Mouse (Mus musculus) right cerebral cortex, postnatal 25 days (tissue): ENCODE measurements around the gene Chdh.

Experiments
- DNase-seq: peaks from one replicate; pipeline ENCODE4 v3.0.0; 2022

Gene Chdh

GRCm38 (mm10) chr14:30008733-30009575 lies at the start of gene Chdh, which contains the start of gene Il17rb:
Gene Chdh (plus strand): TSS chr14:30009023.
Gene Il17rb (minus strand): TSS chr14:30008896.
- no peak for DNase-seq

- no peak for DNase-seq
These were observed 41.2 kb upstream of the Chdh start for GRCm38 (mm10) chr14:29967611-29968010.

- peak; percentile 93 for DNase-seq
These were observed 40.6 kb upstream of the Chdh start, which contains the start of gene Selenok for GRCm38 (mm10) chr14:29968075-29968821. Gene Selenok (plus strand): TSS chr14:29968308.

GRCm38 (mm10) chr14:29971446-29971845 lies 37.4 kb upstream of the Chdh start:
- no peak for DNase-seq

GRCm38 (mm10) chr14:29971993-29972392 lies 36.8 kb upstream of the Chdh start:
- no peak for DNase-seq

- DNase-seq, result no peak
These were observed 31.9 kb upstream of the Chdh start for GRCm38 (mm10) chr14:29976927-29977326.

- DNase-seq, result peak; percentile 92
These were observed 30.3 kb upstream of the Chdh start, which contains the start of gene Actr8 for GRCm38 (mm10) chr14:29978254-29979204. Gene Actr8 (plus strand): TSS chr14:29978337.

- DNase-seq, result no peak
These were observed 28.2 kb upstream of the Chdh start for GRCm38 (mm10) chr14:29980447-29981205.

GRCm38 (mm10) chr14:29986096-29986495 lies 22.7 kb upstream of the Chdh start:
- DNase-seq, result no peak

GRCm38 (mm10) chr14:29987276-29987675 lies 21.5 kb upstream of the Chdh start:
- DNase-seq, result no peak

- DNase-seq, result no peak
These were observed 21.1 kb upstream of the Chdh start for GRCm38 (mm10) chr14:29987739-29988138.

- no peak for DNase-seq
These were observed 20.5 kb upstream of the Chdh start for GRCm38 (mm10) chr14:29988337-29988736.

GRCm38 (mm10) chr14:29994976-29995375 lies 13.8 kb upstream of the Chdh start:
- DNase-seq, result no peak

GRCm38 (mm10) chr14:29996000-29996751 lies 12.6 kb upstream of the Chdh start:
- DNase-seq, result no peak

- DNase-seq, result no peak
These were observed 11.5 kb upstream of the Chdh start for GRCm38 (mm10) chr14:29997345-29997744.

GRCm38 (mm10) chr14:29998747-29999474 lies 9.9 kb upstream of the Chdh start:
- DNase-seq, result no peak

- DNase-seq, result no peak
These were observed 9.4 kb upstream of the Chdh start for GRCm38 (mm10) chr14:29999475-29999811.

GRCm38 (mm10) chr14:30009864-30010560 lies 1.2 kb downstream of the Chdh start:
- DNase-seq, result no peak

GRCm38 (mm10) chr14:30011886-30012560 lies 3.2 kb downstream of the Chdh start:
- no peak for DNase-seq
